Mouse (Mus musculus) small intestine, adult 2 months (tissue): ENCODE measurements around the gene Apoa1.

Experiments
- CTCF ChIP-seq: fragments of 200-500 bp; IDR thresholded peaks from 2 replicates; pipeline ENCODE4 v1.5.1; 2012; ENCODE audit warnings: low read depth, mild to moderate bottlenecking, control low read depth, inconsistent platforms, low read length, moderate library complexity, mixed read lengths; ENCODE audit not compliant: insufficient replicate concordance, insufficient read length; ENCODE audit errors: extremely low read depth
- POLR2A ChIP-seq: fragments of 200-500 bp; IDR thresholded peaks from 2 replicates; pipeline ENCODE4 v1.6.1; 2012; ENCODE audit warnings: low read depth, mild to moderate bottlenecking, control low read depth, inconsistent platforms, low read length, moderate library complexity

DNA sequence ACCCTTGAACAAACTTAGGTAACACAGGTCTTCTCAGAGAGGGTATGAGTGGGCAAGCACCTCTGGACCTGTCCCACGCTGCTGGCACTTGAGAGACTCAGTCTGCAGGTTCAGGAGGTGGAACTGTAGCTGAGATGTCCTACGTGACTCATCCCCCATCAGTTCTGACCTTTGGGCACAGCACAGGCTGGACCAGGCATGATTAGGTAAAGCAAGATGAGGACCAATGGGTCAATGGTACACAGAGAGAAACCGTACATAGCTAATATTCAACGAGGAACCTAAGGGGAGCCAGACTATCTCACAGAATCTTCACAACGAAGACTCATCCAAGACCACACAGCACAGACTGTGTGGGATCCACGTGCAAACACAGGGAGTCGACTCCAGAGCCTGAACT, 10.5 kb downstream of the Apoa1 start:
- TF ChIP-seq CTCF (no peak), POLR2A (no peak)
